Comparison of ENCODE assay signal across 8 mouse cellular contexts in genomic region chr15:97831242-97831986, GRCm38 (mm10). TPM values are rescaled to one million over a fixed set of nuclear protein-coding genes. Genes with fewer than 3 reads are reported as not detected.
DNase-seq lines count a peak whose midpoint lies in the region; ATAC-seq and TF ChIP-seq lines count a peak whose summit lies in the region.

No protein-coding gene starts in this region.

- peak; percentile 84 for ATAC-seq in forebrain, embryonic 13.5 days
- peak; percentile 90 for ATAC-seq in hindbrain, embryonic 11.5 days (ENCODE audit: low FRiP score)
- peak; percentile 81 for ATAC-seq in limb, embryonic 11.5 days (ENCODE audit: insufficient number of reproducible peaks, low FRiP score, low TSS enrichment, low read depth)

- peaks cover 11% of the 10 kb centered on the region for H3K27me3 ChIP-seq in forebrain, embryonic 13.5 days
- H3K27me3 ChIP-seq in hindbrain, embryonic 11.5 days (ENCODE audit: control insufficient read depth, insufficient read depth, low read length) = no peaks in the 10 kb centered on the region
- H3K27me3 ChIP-seq in limb, embryonic 11.5 days (ENCODE audit: control insufficient read depth, insufficient read depth, low read length) = no peaks in the 10 kb centered on the region
- H3K27me3 ChIP-seq in midbrain, embryonic 10.5 days (ENCODE audit: low read depth, poor library complexity, severe bottlenecking) = peaks cover 30% of the 10 kb centered on the region

- peak; percentile 34; the same call in 1 of the 2 replicates for TF ChIP-seq CTCF in gastrocnemius, adult 2 months (IDR thresholded peaks at IDR 0.05)

- H3K4me1 ChIP-seq in forebrain, embryonic 13.5 days = peaks cover 44% of the 10 kb centered on the region
- peaks cover 14% of the 10 kb centered on the region for H3K4me1 ChIP-seq in hindbrain, embryonic 11.5 days (replicated peaks; ENCODE audit: control insufficient read depth, insufficient read depth, low read length)
- peaks cover 37% of the 10 kb centered on the region for H3K4me1 ChIP-seq in limb, embryonic 11.5 days (ENCODE audit: control insufficient read depth, insufficient read depth, low read length)
- H3K4me1 ChIP-seq in midbrain, embryonic 10.5 days = peaks cover 67% of the 10 kb centered on the region

- WGBS in forebrain, embryonic 13.5 days = under 1% methylated on average over 59 of the region's 84 CpGs
- WGBS in hindbrain, embryonic 11.5 days = 0% methylated on average over 50 of the region's 84 CpGs
- under 1% methylated on average over 65 of the region's 84 CpGs for WGBS in limb, embryonic 11.5 days
- under 1% methylated on average over 71 of the region's 84 CpGs for WGBS in midbrain, embryonic 10.5 days

- intact Hi-C loops in gastrocnemius, adult 2 months (cut with DNase I) = no loop called here

- peak overlapping the region; percentile 77 for H3K4me2 ChIP-seq in forebrain, embryonic 13.5 days
- peak overlapping the region; percentile 79 for H3K4me2 ChIP-seq in hindbrain, embryonic 11.5 days (replicated peaks; ENCODE audit: low read depth, low read length)
- peak overlapping the region; percentile 84 for H3K4me2 ChIP-seq in limb, embryonic 11.5 days (ENCODE audit: low read depth, severe bottlenecking)

- 0 out of 2 replicates have a peak, but pooled peaks cover 3% of the 10 kb centered on the region for H3K36me3 ChIP-seq in forebrain, embryonic 13.5 days (ENCODE audit: poor library complexity, severe bottlenecking)
- H3K36me3 ChIP-seq in hindbrain, embryonic 11.5 days (ENCODE audit: control insufficient read depth, insufficient read depth, low read length) = no peaks in the 10 kb centered on the region
- no peaks in the 10 kb centered on the region for H3K36me3 ChIP-seq in limb, embryonic 11.5 days (ENCODE audit: control insufficient read depth, insufficient read depth, low read length)
- no peaks in the 10 kb centered on the region; the same call in 1 of the 2 replicates for H3K36me3 ChIP-seq in midbrain, embryonic 10.5 days

- peak overlapping the region; percentile 98 for H3K9ac ChIP-seq in forebrain, embryonic 13.5 days
- H3K9ac ChIP-seq in hindbrain, embryonic 11.5 days (ENCODE audit: low read depth, low read length) = peak overlapping the region; percentile 99
- peak overlapping the region; percentile 97 for H3K9ac ChIP-seq in limb, embryonic 11.5 days (ENCODE audit: low read length)

- DNase-seq in gastrocnemius, adult 2 months = peak; percentile 83
- DNase-seq in gastrocnemius, adult 18-20 months (ENCODE audit: low spot score) = no peak
- peak; percentile 67 for DNase-seq in cerebellum, adult 11 months
- DNase-seq in hindbrain, embryonic 11.5 days (ENCODE audit: low spot score) = peak; percentile 79
- DNase-seq in limb, embryonic 11.5 days (ENCODE audit: low spot score) = peak; percentile 81
- DNase-seq in midbrain, embryonic 10.5 days (ENCODE audit: low spot score) = peak; percentile 86
- DNase-seq in spleen, postnatal 36 days (ENCODE audit: low spot score in 2 of 2) = peak; percentile 53 to 64

- H3K4me3 ChIP-seq in gastrocnemius, adult 2 months = peak overlapping the region; percentile 85
- H3K4me3 ChIP-seq in forebrain, embryonic 13.5 days = peak overlapping the region; percentile 83
- H3K4me3 ChIP-seq in hindbrain, embryonic 11.5 days (ENCODE audit: low read depth, low read length) = peak overlapping the region; percentile 91
- peak overlapping the region; percentile 76 for H3K4me3 ChIP-seq in limb, embryonic 11.5 days (ENCODE audit: low read depth, low read length)
- H3K4me3 ChIP-seq in midbrain, embryonic 10.5 days = peak overlapping the region; percentile 95

- H3K27ac ChIP-seq in gastrocnemius, adult 2 months = peak overlapping the region; percentile 89
- H3K27ac ChIP-seq in forebrain, embryonic 13.5 days = peak overlapping the region; percentile 93
- peak overlapping the region; percentile 94 for H3K27ac ChIP-seq in hindbrain, embryonic 11.5 days (ENCODE audit: low read depth, low read length)
- H3K27ac ChIP-seq in limb, embryonic 11.5 days (replicated peaks; ENCODE audit: low read depth, low read length) = peak overlapping the region; percentile 94
- H3K27ac ChIP-seq in midbrain, embryonic 10.5 days (replicated peaks) = peak overlapping the region; percentile 100

- no peaks in the 10 kb centered on the region for H3K9me3 ChIP-seq in forebrain, embryonic 13.5 days (replicated peaks)
- no peaks in the 10 kb centered on the region for H3K9me3 ChIP-seq in hindbrain, embryonic 11.5 days (ENCODE audit: control insufficient read depth, low read length)
- no peaks in the 10 kb centered on the region for H3K9me3 ChIP-seq in limb, embryonic 11.5 days (ENCODE audit: control insufficient read depth, low read length)
- H3K9me3 ChIP-seq in midbrain, embryonic 10.5 days (replicated peaks) = no peaks in the 10 kb centered on the region

RNA-seq across cellular contexts. Expression of gene Hdac7, which starts 12.9 kb away (rescaled TPM):
- total RNA-seq in gastrocnemius, adult 2 months (2021) = 10 to 100 TPM; 10.2 to 11.6 TPM
- total RNA-seq in gastrocnemius, adult 18-20 months (2021) = 10 to 100 TPM in 1 of 2 experiments, 1 to 10 TPM in 1; 6.2 to 10.3 TPM
- polyA plus RNA-seq in forebrain, embryonic 13.5 days (2015; fragmentation: Nextera tagmentation; extraction: Ambion mirVana) = 20.3 and 23.3 TPM in 2 replicates
- 17.9 and 19.4 TPM in 2 replicates for polyA plus RNA-seq in hindbrain, embryonic 11.5 days (2014; fragmentation: Nextera tagmentation; extraction: Ambion mirVana)
- polyA plus RNA-seq in limb, embryonic 11.5 days (2014; fragmentation: Nextera tagmentation; extraction: Ambion mirVana) = 25.4 and 26.8 TPM in 2 replicates
- 23.9 and 24.7 TPM in 2 replicates for polyA plus RNA-seq in midbrain, embryonic 10.5 days (2016; fragmentation: Nextera tagmentation; extraction: Ambion mirVana)

RNA-seq across cellular contexts. Expression of gene Slc48a1, which starts 53.1 kb away (rescaled TPM):
- total RNA-seq in gastrocnemius, adult 2 months (2021) = 10 to 100 TPM; 44.5 to 47.1 TPM
- 10 to 100 TPM; 45.0 to 48.7 TPM for total RNA-seq in gastrocnemius, adult 18-20 months (2021)
- 44.1 and 45.2 TPM in 2 replicates for polyA plus RNA-seq in forebrain, embryonic 13.5 days (2015; fragmentation: Nextera tagmentation; extraction: Ambion mirVana)
- 28.1 and 28.4 TPM in 2 replicates for polyA plus RNA-seq in hindbrain, embryonic 11.5 days (2014; fragmentation: Nextera tagmentation; extraction: Ambion mirVana)
- polyA plus RNA-seq in limb, embryonic 11.5 days (2014; fragmentation: Nextera tagmentation; extraction: Ambion mirVana) = 20.0 and 24.8 TPM in 2 replicates
- polyA plus RNA-seq in midbrain, embryonic 10.5 days (2016; fragmentation: Nextera tagmentation; extraction: Ambion mirVana) = 30.5 and 36.3 TPM in 2 replicates
